Mouse (Mus musculus): ENCODE measurements around the gene Kif19a.

- TF ChIP-seq CTCF (IDR thresholded peaks at IDR 0.05; ENCODE audit: borderline replicate concordance, extremely low read depth, insufficient read depth, insufficient read length) (no peak), POLR2A (IDR thresholded peaks at IDR 0.05; ENCODE audit: borderline replicate concordance, extremely low read depth, insufficient read depth, insufficient read length, poor library complexity, severe bottlenecking) (no peak)
Measured at GRCm38 (mm10) chr11:114715531-114715930, 49.7 kb upstream of the Kif19a start.

Measured in brain, embryonic 14.5 days (tissue).